Mouse (Mus musculus) megakaryocyte progenitor cell, adult 5-6 weeks (primary cell): ENCODE measurements around the gene Slc9a8. TPM values are rescaled to one million over a fixed set of nuclear protein-coding genes. Genes with fewer than 3 reads are reported as not detected.

Source experiments
- ATAC-seq: replicated peaks from 2 replicates; pipeline ENCODE4 v1.8.0; 2016; ENCODE audit warnings: mild to moderate bottlenecking, moderate TSS enrichment, inconsistent platforms; ENCODE audit not compliant: poor library complexity
- total RNA-seq, 2 experiments: library from RNA; stranded (forward) in 1 of 2; stranded (reverse) in 1 of 2; fragments of 157-497, 149-512 nt in 1 of 2; fragments of 200-1000 nt in 1 of 2; gene quantifications; 2 replicates each; pipeline versions ENCODE4 v1.2.3 to v1.2.4; 2015 to 2017

The Slc9a8 gene
- total RNA-seq, 2 experiments from 2014 or later: 17.9 to 37.4 TPM

DNA sequence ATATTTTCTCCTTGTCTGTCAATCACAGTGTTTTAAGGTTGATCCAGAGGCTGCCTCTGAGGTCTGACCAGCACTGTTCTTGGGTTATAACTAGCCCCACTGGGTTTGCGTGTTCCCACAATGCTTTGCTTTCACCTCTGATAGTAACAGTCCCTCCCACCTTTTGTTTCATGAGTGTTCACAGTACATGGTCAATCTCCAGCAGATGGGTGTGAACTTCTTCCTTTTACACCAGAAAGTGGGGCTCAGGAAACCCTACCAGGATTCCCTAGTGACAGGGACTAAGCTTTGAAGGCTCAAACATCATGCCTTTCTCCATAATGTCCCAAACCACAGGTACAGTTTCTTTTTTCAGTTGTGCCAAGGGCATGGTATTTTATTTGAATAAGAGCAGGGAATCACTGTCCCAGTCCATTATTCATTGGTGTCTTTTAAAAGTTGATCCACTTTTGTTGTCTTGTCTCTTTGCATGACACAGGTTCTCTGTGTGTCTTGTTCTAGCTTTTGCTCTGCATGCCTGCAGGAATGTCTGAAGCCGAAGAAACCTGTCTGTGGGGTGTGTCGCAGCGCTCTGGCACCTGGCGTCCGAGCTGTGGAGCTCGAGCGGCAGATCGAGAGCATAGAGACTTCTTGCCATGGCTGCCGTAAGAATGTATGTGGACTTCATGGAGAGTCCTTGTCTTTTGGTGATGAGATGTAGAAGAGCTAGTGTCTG, 85.2 kb downstream of the Slc9a8 start:
- no peak for ATAC-seq

DNA sequence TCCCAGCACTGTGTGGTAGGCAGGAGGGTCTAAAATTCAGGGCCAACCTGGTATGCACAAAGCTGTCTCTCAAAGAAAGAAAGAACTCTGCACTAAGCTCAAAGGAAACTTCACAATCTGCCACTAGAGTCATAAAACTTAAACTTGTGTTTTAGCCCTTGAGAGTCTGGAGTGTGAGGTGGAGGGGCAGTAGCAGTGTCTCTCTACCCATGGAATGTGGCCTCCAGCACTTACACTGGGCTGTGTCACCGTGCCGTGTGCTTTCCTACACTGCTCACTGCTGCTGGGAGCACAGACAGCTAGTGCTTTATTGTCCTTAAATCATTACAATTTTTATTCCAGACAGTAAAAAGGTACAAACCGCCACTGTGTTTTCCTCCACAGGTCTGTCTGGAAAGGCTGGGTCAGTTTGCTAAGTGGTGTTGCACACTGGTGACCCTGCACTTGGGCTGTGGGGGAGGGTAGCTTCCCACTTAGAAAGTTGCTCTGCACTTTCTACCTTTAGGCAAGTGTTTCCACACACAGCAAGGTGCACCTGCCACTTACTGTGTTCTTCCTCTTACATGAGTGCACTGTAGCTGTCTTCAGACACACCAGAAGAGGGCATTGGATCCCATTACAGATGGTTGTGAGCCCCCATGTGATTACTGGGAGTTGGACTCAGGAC, 86.3 kb downstream of the Slc9a8 start:
- ATAC-seq: no peak

DNA sequence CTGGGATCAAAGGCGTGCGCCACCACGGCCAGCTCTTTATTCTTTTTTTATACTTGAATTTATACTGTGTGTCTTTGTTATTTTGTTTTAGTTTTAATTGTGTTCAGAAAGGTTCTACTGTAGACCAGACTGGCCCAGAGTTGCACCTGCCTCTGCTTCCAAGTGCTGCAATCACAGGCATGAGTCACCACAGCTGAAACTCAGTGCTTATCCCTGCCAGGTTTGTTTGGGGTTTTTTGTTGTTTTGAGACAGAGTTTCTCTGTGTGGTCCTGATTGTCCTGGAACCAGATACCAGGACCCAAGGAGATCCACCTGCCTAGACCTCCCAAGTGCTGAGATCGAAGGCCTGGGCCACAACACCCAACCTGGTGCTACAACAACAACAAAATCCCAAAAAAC, 87.1 kb downstream of the Slc9a8 start:
- ATAC-seq: no peak

- ATAC-seq: peak; percentile 88
Measured at GRCm38 (mm10) chr2:167510485-167510884, 89.0 kb downstream of the Slc9a8 start.

- no peak for ATAC-seq
Measured at GRCm38 (mm10) chr2:167512365-167512764, 90.9 kb downstream of the Slc9a8 start.

DNA sequence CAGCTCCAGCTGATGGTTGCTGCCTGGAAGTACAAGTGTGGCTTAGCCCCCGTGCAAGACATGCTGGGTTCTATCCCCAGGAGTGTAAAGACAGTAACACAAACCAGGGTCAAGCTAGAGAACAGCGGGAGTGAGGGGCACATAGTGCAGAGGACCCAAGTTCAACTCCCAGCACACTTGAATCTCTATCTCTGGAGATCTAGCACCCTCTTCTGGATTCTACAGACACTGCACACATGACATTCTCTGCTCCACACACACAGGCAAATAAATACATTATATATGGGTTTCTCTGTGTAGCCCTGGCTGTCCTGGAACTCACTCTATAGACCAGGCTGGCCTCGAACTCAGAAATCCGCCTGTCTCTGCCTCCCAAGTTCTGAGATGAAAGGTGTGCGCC, 91.5 kb downstream of the Slc9a8 start:
- peak; percentile 66 for ATAC-seq

- ATAC-seq: no peak
Measured at GRCm38 (mm10) chr2:167514641-167515040, 93.1 kb downstream of the Slc9a8 start.

GRCm38 (mm10) chr2:167515688-167516087, 94.2 kb downstream of the Slc9a8 start:
- no peak for ATAC-seq

- peak; percentile 78 for ATAC-seq
Measured at GRCm38 (mm10) chr2:167519606-167520252, 98.2 kb downstream of the Slc9a8 start.

Other genes starting within 250 kb of the Slc9a8 start
- 0.34 and 0.47 TPM in 2 replicates for gene Kcnb1, start 231.6 kb upstream of the Slc9a8 start, total RNA-seq (2015)
- 0.75 and 1.8 TPM in 2 replicates for gene Kcnb1, start 231.6 kb upstream of the Slc9a8 start, total RNA-seq (2017)
- gene Ptgis, start 181.1 kb upstream of the Slc9a8 start, total RNA-seq (2015): not detected in 2 replicates
- gene Ptgis, start 181.1 kb upstream of the Slc9a8 start, total RNA-seq (2017): not detected in 2 replicates
- 14.6 and 23.7 TPM in 2 replicates for gene B4galt5, start 72.5 kb upstream of the Slc9a8 start, total RNA-seq (2015)
- 15.4 and 24.2 TPM in 2 replicates for gene B4galt5, start 72.5 kb upstream of the Slc9a8 start, total RNA-seq (2017)
- 31.5 and 39.0 TPM in 2 replicates for gene Rnf114, start 70.9 kb downstream of the Slc9a8 start, total RNA-seq (2015)
- gene Rnf114, start 70.9 kb downstream of the Slc9a8 start, total RNA-seq (2017): 18.7 and 18.9 TPM in 2 replicates
- gene Spata2, start 71.2 kb downstream of the Slc9a8 start, total RNA-seq (2015): 10.5 and 11.8 TPM in 2 replicates
- 7.4 and 7.7 TPM in 2 replicates for gene Spata2, start 71.2 kb downstream of the Slc9a8 start, total RNA-seq (2017)
- not detected in 2 replicates for gene Snai1, start 116.5 kb downstream of the Slc9a8 start, total RNA-seq (2015)
- gene Snai1, start 116.5 kb downstream of the Slc9a8 start, total RNA-seq (2017): 0.33 and 0.44 TPM in 2 replicates
- 102 and 116 TPM in 2 replicates for gene Ube2v1, start 210.4 kb downstream of the Slc9a8 start, total RNA-seq (2015)
- 51.7 and 56.5 TPM in 2 replicates for gene Ube2v1, start 210.4 kb downstream of the Slc9a8 start, total RNA-seq (2017)
- gene Gm20431, start 239.8 kb downstream of the Slc9a8 start, total RNA-seq (2015): 3.7 TPM in 1 of 2 replicates, not detected in the other
- not detected in 2 replicates for gene Gm20431, start 239.8 kb downstream of the Slc9a8 start, total RNA-seq (2017)